Mouse (Mus musculus) cerebellum, adult 2 months (tissue): Measurements from ENCODE around the gene Bpi. TPM values are rescaled to one million over a fixed set of nuclear protein-coding genes. Genes with fewer than 3 reads are reported as not detected.

Experiments used
- DNase-seq, 2 experiments: peaks; one replicate each; pipeline ENCODE4 v3.0.0; 2021
- H3K27ac ChIP-seq: fragments of 200-500 bp; 2 replicates; pipeline ENCODE4 v1.5.1; 2012; ENCODE audit warnings: low read length, control low read depth, inconsistent platforms; ENCODE audit not compliant: insufficient read depth
- H3K27me3 ChIP-seq: fragments of 200-500 bp; 2 replicates; pipeline ENCODE4 v1.6.1; 2012; ENCODE audit warnings: inconsistent platforms, mild to moderate bottlenecking, low read length, moderate library complexity; ENCODE audit not compliant: control insufficient read depth, insufficient read depth
- H3K4me1 ChIP-seq: fragments of 200-500 bp; 2 replicates; pipeline ENCODE4 v1.6.1; 2011; ENCODE audit warnings: low read length; ENCODE audit not compliant: control insufficient read depth, insufficient read depth
- H3K4me3 ChIP-seq: fragments of 200-500 bp; replicated peaks from 2 replicates; pipeline ENCODE3; 2011; ENCODE audit warnings: mild to moderate bottlenecking, low read depth, low read length, control low read depth; ENCODE audit not compliant: insufficient read depth
- CTCF ChIP-seq: fragments of 200-500 bp; IDR thresholded peaks from 2 replicates; pipeline ENCODE4 v1.5.1; 2011; ENCODE audit warnings: low read depth, mild to moderate bottlenecking, control low read depth, low read length, moderate library complexity, borderline replicate concordance; ENCODE audit not compliant: insufficient read depth
- POLR2A ChIP-seq: fragments of 200-500 bp; IDR thresholded peaks from 2 replicates; pipeline ENCODE4 v1.6.1; 2011; ENCODE audit warnings: low read length, control low read depth, borderline replicate concordance; ENCODE audit not compliant: insufficient read depth
- WGBS: fragments of 180-500 bp; shearing (Covaris S2); methylation state at CpG from one replicate; pipeline ENCODE4 v1.1.7; 2018; 5-methylcytosine and 5-hydroxymethylcytosine counted together
- polyA plus RNA-seq: library from polyadenylated mRNA; depleted of rRNA; stranded (reverse); fragments of >200 nt; gene quantifications from 2 replicates; pipeline ENCODE4 v1.2.3, GENCODE M21; 2012

The Bpi gene
- polyA plus RNA-seq, 1 experiment = not detected

DNA sequence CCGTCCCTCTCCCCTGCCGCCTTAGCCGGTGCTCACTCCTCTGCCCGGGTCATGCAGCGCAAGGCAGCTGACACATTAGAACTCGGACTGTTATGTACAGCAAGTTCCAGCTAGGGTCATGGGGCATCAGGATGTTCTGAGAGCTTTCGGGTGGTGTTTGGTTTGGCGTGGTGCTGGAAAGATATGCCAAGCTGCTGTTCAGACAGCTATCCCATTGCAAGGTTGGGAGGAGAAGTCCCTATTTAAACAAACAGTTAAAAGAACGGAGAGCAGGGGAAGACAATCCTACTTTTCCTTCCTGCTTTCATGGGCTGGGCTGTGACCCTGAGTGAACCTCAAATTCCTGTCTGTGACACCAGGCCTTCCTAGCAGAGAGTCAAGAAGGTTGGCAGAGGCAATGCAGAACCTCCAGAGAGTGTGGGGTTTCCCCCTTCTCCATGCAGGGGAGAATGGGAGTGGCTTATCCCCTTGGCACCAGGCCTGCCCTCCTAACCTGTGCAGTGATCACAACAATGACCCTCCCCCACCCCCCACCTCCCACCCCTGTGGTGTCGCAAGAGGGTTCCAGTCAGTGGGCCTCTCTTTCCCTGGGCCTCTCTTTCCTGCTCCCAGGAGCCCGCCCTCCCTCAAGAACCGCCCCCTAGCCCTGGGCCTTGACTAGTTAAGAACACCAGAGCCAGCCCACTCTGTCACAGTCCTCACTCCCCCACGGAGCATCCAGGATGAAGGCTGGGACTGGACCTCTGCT is 48.2 kb downstream of the Bpi start, which contains the start of gene Lbp:
Lbp (plus strand) TSS at position 546 of the 748 bp plus-strand sequence.
- 69% methylated on average over 13 of the region's 13 CpGs for WGBS
- Histone ChIP-seq H3K4me1 (no peaks in the 10 kb centered on the region), H3K27ac (no peak within 1 kb of the TSS), H3K27me3 (no peaks in the 10 kb centered on the region), H3K4me3 (no peak within 1 kb of the TSS)
- no peak for DNase-seq
- no peak for TF ChIP-seq CTCF
- TF ChIP-seq POLR2A = no peak

DNA sequence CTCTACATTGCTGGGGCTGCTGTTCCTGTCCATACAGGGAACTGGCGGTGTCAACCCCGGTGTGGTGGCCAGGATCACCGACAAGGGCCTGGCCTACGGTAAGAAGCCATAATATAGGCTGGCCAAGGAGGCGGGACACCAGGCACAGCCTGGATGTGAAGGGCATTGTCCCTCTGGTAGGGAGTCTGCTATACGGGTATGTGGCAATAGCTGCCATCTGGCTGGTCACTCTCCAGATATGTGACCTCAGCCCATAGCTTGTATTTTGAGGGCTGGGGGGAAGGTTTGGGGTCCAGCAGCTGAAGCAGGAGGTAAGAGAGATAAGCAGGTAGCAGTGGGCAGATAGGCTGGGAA is 48.8 kb downstream of the Bpi start:
- DNase-seq = no peak
- TF ChIP-seq POLR2A (no peak), CTCF (no peak)
- 47% methylated on average over 6 of the region's 6 CpGs for WGBS

DNA sequence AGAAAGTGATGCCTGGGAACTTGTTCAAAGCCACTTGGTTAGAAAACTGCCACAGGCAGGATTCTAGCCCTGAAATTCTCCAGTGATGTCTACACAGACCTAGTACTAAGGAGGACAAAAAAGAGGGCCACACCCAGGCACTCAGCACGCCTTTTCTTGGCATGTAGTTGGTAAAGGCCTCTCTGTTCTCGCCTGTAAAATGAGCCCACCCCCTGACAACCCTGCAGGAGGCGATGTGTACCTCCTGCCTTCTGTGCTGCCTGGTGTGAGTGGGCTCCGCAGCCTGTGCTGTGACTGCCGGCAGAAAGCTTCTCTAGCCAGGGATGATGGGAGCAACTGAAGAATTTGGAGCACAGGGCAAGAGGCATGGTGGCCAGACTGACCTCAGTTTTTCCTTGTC is 50.4 kb downstream of the Bpi start:
- H3K27me3 ChIP-seq = no peaks in the 10 kb centered on the region
- no peaks in the 10 kb centered on the region for H3K4me1 ChIP-seq
- DNase-seq = no peak
- no peak overlapping the region for H3K4me3 ChIP-seq
- 55% methylated on average over 5 of the region's 5 CpGs for WGBS
- H3K27ac ChIP-seq = no peak overlapping the region
- TF ChIP-seq CTCF (no peak), POLR2A (no peak)

More for the DNA sequence above, 48.8 kb downstream of the Bpi start:
- Histone ChIP-seq H3K4me1 (no peaks in the 10 kb centered on the region), H3K27me3 (no peaks in the 10 kb centered on the region), H3K27ac (no peak overlapping the region), H3K4me3 (no peak overlapping the region)

DNA sequence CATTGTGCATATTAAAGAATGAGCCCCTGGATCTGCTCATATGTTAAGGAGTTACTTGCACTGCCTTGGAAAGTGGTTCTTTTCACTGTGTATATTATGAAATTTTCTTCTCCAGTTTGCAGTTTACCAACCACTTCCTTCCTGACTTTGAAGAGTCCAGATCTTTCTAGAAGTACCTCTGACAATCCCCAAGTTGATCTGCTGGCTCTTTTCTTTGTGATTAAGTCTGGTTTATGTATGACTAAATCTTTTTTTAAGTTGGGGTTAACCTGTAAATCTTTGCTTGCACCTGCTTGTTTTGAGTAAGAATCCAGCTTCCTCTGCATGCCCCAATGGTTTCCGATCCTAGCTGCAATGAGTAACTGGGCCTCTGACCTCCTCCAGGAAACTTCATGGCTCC is 55.2 kb downstream of the Bpi start:
- Histone ChIP-seq H3K27me3 (no peaks in the 10 kb centered on the region), H3K27ac (no peak overlapping the region), H3K4me1 (no peaks in the 10 kb centered on the region), H3K4me3 (no peak overlapping the region)
- DNase-seq = no peak
- WGBS = 89% methylated on average over 1 of the region's 1 CpGs
- TF ChIP-seq POLR2A (no peak), CTCF (no peak)

DNA sequence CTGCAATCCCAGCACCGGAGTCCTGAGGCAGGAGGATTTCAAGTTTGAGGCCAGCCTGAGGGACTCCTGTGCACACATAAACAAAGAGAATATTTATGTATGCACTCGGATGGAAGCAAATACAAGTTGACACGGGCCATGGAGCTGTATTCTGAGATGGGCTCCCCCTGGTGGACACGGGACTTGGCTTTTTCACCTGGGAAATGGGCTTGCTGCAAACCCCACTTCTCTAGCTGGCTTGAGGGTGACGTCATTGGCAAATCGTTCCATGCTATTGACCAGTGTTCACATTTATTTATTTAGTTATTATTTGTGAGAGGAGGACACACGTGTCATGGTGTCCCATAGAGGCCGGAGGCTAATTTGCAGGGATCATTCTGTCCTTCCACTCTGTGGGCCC is 58.5 kb downstream of the Bpi start:
- no peak overlapping the region for H3K4me3 ChIP-seq
- H3K27me3 ChIP-seq = no peaks in the 10 kb centered on the region
- H3K4me1 ChIP-seq = no peaks in the 10 kb centered on the region
- TF ChIP-seq CTCF (peak; percentile 49; the same call in 1 of the 2 replicates), POLR2A (no peak)
- H3K27ac ChIP-seq = no peak overlapping the region
- WGBS = 70% methylated on average over 8 of the region's 8 CpGs
- peak in 1 of 2 experiments; percentile 25 for DNase-seq

DNA sequence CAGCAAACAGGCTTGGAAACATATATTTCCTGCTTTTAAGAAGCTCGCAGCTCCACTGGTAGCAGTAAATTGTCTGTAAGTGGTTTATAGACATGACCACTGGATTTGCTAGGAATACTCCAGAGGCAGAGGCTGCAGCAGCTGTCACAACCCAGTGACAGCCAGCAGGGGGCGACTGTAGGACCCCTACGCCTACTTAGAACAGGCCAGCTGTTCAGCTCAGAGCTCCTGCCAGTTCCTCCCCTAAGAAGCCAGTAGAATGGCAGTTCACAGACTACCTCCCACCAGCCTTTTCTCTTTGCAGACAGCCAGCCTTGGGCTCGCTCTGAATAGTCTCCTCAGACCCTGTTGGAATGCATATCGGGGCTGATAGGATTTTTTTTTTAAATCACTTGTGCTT is 59.1 kb downstream of the Bpi start:
- no peaks in the 10 kb centered on the region for H3K27me3 ChIP-seq
- no peaks in the 10 kb centered on the region for H3K4me1 ChIP-seq
- no peak for DNase-seq
- H3K27ac ChIP-seq = no peak overlapping the region
- TF ChIP-seq CTCF (peak; percentile 14; the same call in 1 of the 2 replicates), POLR2A (no peak)
- 25% methylated on average over 5 of the region's 5 CpGs for WGBS
- no peak overlapping the region for H3K4me3 ChIP-seq

DNA sequence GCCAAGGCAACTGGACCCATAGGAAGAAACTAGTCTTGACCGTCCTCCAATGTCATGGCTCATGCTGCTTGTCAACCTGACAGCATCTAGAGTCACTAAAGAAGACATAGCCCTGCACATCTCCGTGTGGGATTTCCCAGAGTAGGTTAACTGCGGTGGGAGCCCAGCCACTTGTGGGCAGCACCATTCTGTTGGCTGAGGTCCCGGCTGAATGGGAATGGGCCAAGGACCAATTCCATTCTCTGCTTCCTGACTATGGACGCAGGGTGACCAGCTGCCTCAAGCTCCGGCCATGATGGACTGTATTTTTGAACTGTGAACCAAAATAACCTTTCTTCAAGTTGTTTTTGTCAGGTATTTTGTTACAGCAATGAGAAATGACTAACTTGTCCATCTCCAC is 63.7 kb downstream of the Bpi start:
- no peaks in the 10 kb centered on the region for H3K27me3 ChIP-seq
- H3K4me3 ChIP-seq = no peak overlapping the region
- no peak for DNase-seq
- H3K4me1 ChIP-seq = no peaks in the 10 kb centered on the region
- no peak for TF ChIP-seq CTCF
- TF ChIP-seq POLR2A = no peak
- WGBS = 57% methylated on average over 6 of the region's 6 CpGs
- H3K27ac ChIP-seq = no peak overlapping the region

DNA sequence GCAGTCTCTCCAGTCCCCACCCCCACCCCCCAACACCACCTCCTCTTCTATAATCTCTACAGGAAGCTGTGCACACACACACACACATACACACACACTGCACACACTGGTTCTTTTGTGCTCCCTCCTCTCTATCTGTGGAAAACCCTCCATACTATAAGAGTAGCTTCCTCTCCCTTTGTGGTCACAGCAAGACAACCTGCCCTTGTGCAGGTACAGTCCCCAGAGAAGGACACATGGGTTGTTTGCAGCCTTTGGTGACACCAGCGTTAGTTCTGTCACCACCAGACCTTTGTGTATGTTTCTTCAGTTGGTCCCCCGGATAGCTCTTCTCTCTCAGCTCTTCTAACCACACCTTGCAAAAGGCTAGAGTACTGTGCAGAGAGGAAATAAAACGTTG is 65.0 kb downstream of the Bpi start:
- DNase-seq = no peak
- 84% methylated on average over 3 of the region's 3 CpGs for WGBS
- Histone ChIP-seq H3K27me3 (no peaks in the 10 kb centered on the region), H3K4me3 (no peak overlapping the region), H3K27ac (no peak overlapping the region), H3K4me1 (no peaks in the 10 kb centered on the region)
- TF ChIP-seq CTCF = no peak
- TF ChIP-seq POLR2A = no peak
